Mouse (Mus musculus) lung, postnatal 0 days (tissue): ENCODE measurements around the gene Tapbp.

Experiments used
- CTCF ChIP-seq: IDR thresholded peaks from 2 replicates; pipeline ENCODE4 v1.5.1; 2016; ENCODE audit warnings: antibody characterized with exemption, mild to moderate bottlenecking
- EP300 ChIP-seq: IDR thresholded peaks from 2 replicates; pipeline ENCODE4 v1.6.1; 2016; ENCODE audit warnings: antibody characterized with exemption, mild to moderate bottlenecking, control low read depth

GRCm38 (mm10) chr17:33911813-33912414 lies 3.8 kb upstream of the Tapbp start:
- TF ChIP-seq CTCF: no peak
- no peak for TF ChIP-seq EP300
